Mouse (Mus musculus) liver, embryonic 14.5 days (tissue): ENCODE results near the gene Rbm19. TPM values are rescaled to one million over a fixed set of nuclear protein-coding genes. Genes with fewer than 3 reads are reported as not detected.

Experiments
- ATAC-seq: fragments of 200-750 bp; cut with Nextera tagmentation; 2 replicates; pipeline ENCODE4 v1.8.0; 2017; ENCODE audit warnings: moderate number of reproducible peaks, mild to moderate bottlenecking, moderate library complexity; ENCODE audit not compliant: insufficient read depth
- DNase-seq, 3 experiments: peaks; one replicate each; pipeline ENCODE4 v3.0.0-alpha.2; 2012 to 2013; ENCODE audit warnings: low read depth in 3 of 3, low spot score in 3 of 3
- H3K27ac ChIP-seq: fragments of 300-500 bp; sonication (generic); 2 replicates; pipeline ENCODE4 v1.5.1; 2014; ENCODE audit warnings: moderate library complexity, mild to moderate bottlenecking, control low read depth, inconsistent platforms
- H3K27me3 ChIP-seq: fragments of 300-500 bp; sonication (generic); 2 replicates; pipeline ENCODE4 v1.6.1; 2014; ENCODE audit warnings: mild to moderate bottlenecking, low read length, moderate library complexity; ENCODE audit not compliant: control insufficient read depth, insufficient read depth
- H3K36me3 ChIP-seq: fragments of 300-500 bp; sonication (generic); replicated peaks from 2 replicates; pipeline ENCODE4 v1.6.1; 2014; ENCODE audit warnings: low read depth; ENCODE audit not compliant: control insufficient read depth, insufficient read depth
- H3K4me1 ChIP-seq, 2 experiments: fragments of 200-500 bp in 1 of 2; fragments of 300-500 bp in 1 of 2; sonication (generic) in 1 of 2; replicated peaks; 2 replicates each; pipeline ENCODE4 v1.6.1; 2012 to 2014; ENCODE audit warnings: antibody characterized with exemption in 1 of 2, inconsistent platforms in 1 of 2, low read length in 1 of 2; ENCODE audit not compliant: control insufficient read depth in 2 of 2, insufficient read depth in 2 of 2
- H3K4me2 ChIP-seq: fragments of 300-500 bp; sonication (generic); 2 replicates; pipeline ENCODE4 v1.6.1; 2014; ENCODE audit warnings: low read depth, mild to moderate bottlenecking, control low read depth, moderate library complexity
- H3K4me3 ChIP-seq, 2 experiments: fragments of 200-500 bp in 1 of 2; fragments of 300-500 bp in 1 of 2; sonication (generic) in 1 of 2; 2 replicates each; pipeline ENCODE4 v1.5.1; 2012 to 2014; ENCODE audit warnings: low read depth in 2 of 2, low read length in 2 of 2, mild to moderate bottlenecking in 2 of 2, control low read depth in 1 of 2, inconsistent platforms in 1 of 2, moderate library complexity in 1 of 2; ENCODE audit not compliant: insufficient read depth in 1 of 2
- H3K9ac ChIP-seq: fragments of 300-500 bp; sonication (generic); replicated peaks from 2 replicates; pipeline ENCODE4 v1.6.1; 2014; ENCODE audit warnings: mild to moderate bottlenecking, control low read depth, moderate library complexity
- H3K9me3 ChIP-seq: fragments of 300-500 bp; sonication (generic); 2 replicates; pipeline ENCODE4 v1.6.1; 2016; ENCODE audit warnings: low read length, mixed read lengths; ENCODE audit not compliant: control insufficient read depth
- CTCF ChIP-seq: IDR thresholded peaks from 2 replicates; pipeline ENCODE4 v1.5.1; 2016; ENCODE audit warnings: antibody characterized with exemption, low read depth, control low read depth
- EP300 ChIP-seq: IDR thresholded peaks from 2 replicates; pipeline ENCODE4 v1.6.1; 2016; ENCODE audit warnings: antibody characterized with exemption, low read depth
- WGBS: fragments of 180-500 bp; shearing (Covaris S2); extraction: QIAGEN DNeasy Blood & Tissue Kit; methylation state at CpG from one replicate; pipeline ENCODE4 v1.1.7; 2014; ENCODE audit not compliant: insufficient replicate concordance; 5-methylcytosine and 5-hydroxymethylcytosine counted together
- polyA plus RNA-seq, 2 experiments: library from polyadenylated mRNA; depleted of rRNA in 1 of 2; stranded (reverse) in 1 of 2; unstranded in 1 of 2; fragments of >200 nt; fragmentation: Nextera tagmentation in 1 of 2; extraction: Ambion mirVana in 1 of 2; gene quantifications; 2 replicates each; pipeline versions ENCODE4 v1.2.1 to v1.2.3; 2012 to 2014

The Rbm19 gene
- polyA plus RNA-seq, 2 experiments, result 6.8 to 11.1 TPM

- DNase-seq (no peak), ATAC-seq (no peak)
- Histone ChIP-seq H3K36me3 (no peaks in the 10 kb centered on the region), H3K27ac (no peak overlapping the region), H3K4me1 (peaks cover 13 to 24% of the 10 kb centered on the region in 2 experiments; a peak in 3 of 4 replicates), H3K9ac (no peak overlapping the region), H3K27me3 (no peaks in the 10 kb centered on the region), H3K4me3 (no peak overlapping the region), H3K4me2 (no peak overlapping the region), H3K9me3 (no peaks in the 10 kb centered on the region)
- WGBS, result 54% methylated on average over 9 of the region's 9 CpGs
- no peak for TF ChIP-seq EP300
- no peak for TF ChIP-seq CTCF
Observed at GRCm38 (mm10) chr5:120165061-120165942, 49.0 kb downstream of the Rbm19 start.

DNA sequence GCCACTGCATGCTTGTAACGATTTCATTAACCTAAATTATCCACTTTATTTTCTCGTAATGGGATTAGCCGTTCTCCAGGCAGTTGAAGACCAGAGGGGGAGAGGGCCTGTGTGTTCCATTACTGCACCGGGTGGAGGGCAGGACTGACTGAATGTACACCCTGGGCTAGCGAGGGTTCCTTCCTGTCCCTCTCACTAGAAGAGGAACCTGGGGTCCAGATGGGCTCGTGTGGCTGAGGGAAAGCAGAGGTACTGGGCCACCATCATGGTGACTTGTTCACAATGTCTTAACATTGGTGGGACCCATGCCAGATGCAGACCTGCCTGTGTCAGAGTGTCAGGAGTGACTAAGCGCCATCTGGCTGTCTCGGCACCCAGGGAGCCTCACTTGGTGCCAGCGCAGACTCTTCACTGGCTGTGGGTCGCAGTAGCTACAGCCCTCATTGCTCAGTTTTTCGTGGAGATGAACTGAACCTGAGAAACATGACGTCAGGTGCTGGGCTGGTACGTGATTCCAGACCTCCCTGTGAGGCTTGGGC lies 51.6 kb downstream of the Rbm19 start:
- 66% methylated on average over 13 of the region's 13 CpGs for WGBS
- DNase-seq, result no peak
- no peaks in the 10 kb centered on the region for H3K9me3 ChIP-seq
- no peak overlapping the region for H3K4me3 ChIP-seq
- TF ChIP-seq CTCF (no peak; the same call in 1 of the 2 replicates), EP300 (no peak)
- H3K36me3 ChIP-seq, result no peaks in the 10 kb centered on the region
- no peak overlapping the region for H3K4me2 ChIP-seq
- H3K27me3 ChIP-seq, result no peaks in the 10 kb centered on the region
- H3K9ac ChIP-seq, result no peak overlapping the region
- ATAC-seq, result no peak
- peaks cover 10 to 24% of the 10 kb centered on the region in 2 experiments; a peak in 3 of 4 replicates for H3K4me1 ChIP-seq
- H3K27ac ChIP-seq, result no peak overlapping the region

- no peak overlapping the region for H3K27ac ChIP-seq
Observed at GRCm38 (mm10) chr5:120171865-120172728, 55.8 kb downstream of the Rbm19 start.

DNA sequence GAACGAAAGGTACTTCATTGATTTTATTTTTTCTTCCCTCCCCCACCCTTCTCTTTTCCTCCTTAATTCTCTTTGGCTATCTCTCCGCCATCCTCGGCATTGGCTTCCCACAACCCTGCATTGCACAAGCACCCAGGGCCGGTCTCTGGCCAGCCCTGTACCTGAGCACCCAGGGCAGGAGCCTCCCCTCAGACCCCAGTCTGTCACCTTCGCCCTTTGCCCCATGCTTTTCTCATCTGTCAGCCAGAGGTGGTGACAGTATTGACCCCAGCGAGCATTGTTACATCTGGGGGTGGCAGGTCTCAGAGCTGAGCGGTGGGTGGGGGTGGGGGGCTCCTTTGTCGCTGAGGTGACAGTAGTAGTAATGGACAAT lies 56.5 kb downstream of the Rbm19 start:
- Histone ChIP-seq H3K27ac (no peak overlapping the region), H3K4me1 (peaks cover 5 to 9% of the 10 kb centered on the region in 2 experiments; a peak in 2 of 4 replicates), H3K4me2 (peak overlapping the region; percentile 35; the same call in 1 of the 2 replicates), H3K9me3 (no peaks in the 10 kb centered on the region), H3K9ac (no peak overlapping the region), H3K4me3 (no peak overlapping the region), H3K27me3 (no peaks in the 10 kb centered on the region), H3K36me3 (no peaks in the 10 kb centered on the region; the same call in 1 of the 2 replicates)
- DNase-seq, result peak in 1 of 3 experiments; percentile 18
- WGBS, result 37% methylated on average over 8 of the region's 8 CpGs
- ATAC-seq, result peak; percentile 54
- no peak for TF ChIP-seq CTCF
- no peak for TF ChIP-seq EP300

More at GRCm38 (mm10) chr5:120171865-120172728, 55.8 kb downstream of the Rbm19 start:
- Histone ChIP-seq H3K36me3 (no peaks in the 10 kb centered on the region), H3K4me2 (peak overlapping the region; percentile 35; the same call in 1 of the 2 replicates), H3K9ac (no peak overlapping the region), H3K4me3 (no peak overlapping the region), H3K27me3 (no peaks in the 10 kb centered on the region), H3K4me1 (peaks cover 5 to 9% of the 10 kb centered on the region in 2 experiments; a peak in 2 of 4 replicates), H3K9me3 (no peaks in the 10 kb centered on the region)
- 31% methylated on average over 18 of the region's 18 CpGs for WGBS
- peak; percentile 42 for ATAC-seq
- DNase-seq, result no peak
- no peak for TF ChIP-seq EP300
- TF ChIP-seq CTCF, result no peak
